Mouse (Mus musculus) E14TG2a.4 (cell line): ENCODE measurements around the gene Rnf24.
"Not testable (repeated sequence)": the region's sequence is repeated elsewhere in the genome, so short reads cannot be mapped to it uniquely, and the experiment has no call there.

Experiments used
- H3K27me3 ChIP-seq: 2 replicates; pipeline ENCODE4 v1.6.1; 2014; ENCODE audit warnings: low read length, control low read depth; ENCODE audit not compliant: insufficient read depth
- H3K36me3 ChIP-seq: 2 replicates; pipeline ENCODE4 v1.6.1; 2014; ENCODE audit warnings: low read length, control low read depth; ENCODE audit not compliant: insufficient read depth
- H3K4me1 ChIP-seq: replicated peaks from 2 replicates; pipeline ENCODE4 v1.6.1; 2014; ENCODE audit warnings: low read depth, low read length, control low read depth
- H3K4me3 ChIP-seq: replicated peaks from 2 replicates; pipeline ENCODE4 v1.5.1; 2014; ENCODE audit warnings: mild to moderate bottlenecking, low read length
- H3K9me3 ChIP-seq: 2 replicates; pipeline ENCODE4 v1.6.1; 2014; ENCODE audit warnings: low read length, control low read depth
- CTCF ChIP-seq: conservative IDR thresholded peaks from 2 replicates; pipeline ENCODE4 v1.5.1; 2014; ENCODE audit warnings: low read length
- NANOG ChIP-seq: IDR thresholded peaks from 2 replicates; pipeline ENCODE4 v1.6.1; 2014; ENCODE audit warnings: borderline replicate concordance, low read length, mixed read lengths
- POU5F1 ChIP-seq: IDR thresholded peaks from 2 replicates; pipeline ENCODE4 v1.6.1; 2014; ENCODE audit warnings: low read length, borderline replicate concordance

The Rnf24 gene

DNA sequence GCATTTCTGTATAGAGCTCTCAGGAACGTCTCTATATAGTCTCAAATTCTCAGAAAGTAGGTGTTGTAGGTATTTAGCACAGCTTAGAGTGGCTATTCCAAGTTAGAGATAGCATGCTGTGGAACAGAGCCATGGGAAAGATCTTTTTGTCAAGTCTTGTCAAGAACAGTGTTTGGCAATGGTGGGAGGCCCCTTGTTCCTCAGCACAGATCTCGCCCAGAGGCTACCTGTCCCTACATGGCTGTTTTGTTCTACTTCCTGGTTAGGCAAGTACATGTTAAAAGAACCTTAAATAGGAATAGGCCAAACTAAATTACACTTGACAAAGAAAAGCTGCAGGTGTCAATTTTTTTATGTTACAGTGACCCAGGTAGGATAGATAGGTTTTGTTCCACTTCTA is 52.2 kb downstream of the Rnf24 start:
- TF ChIP-seq POU5F1 (no peak), CTCF (no peak), NANOG (no peak)
- H3K4me1 ChIP-seq = peaks cover 8% of the 10 kb centered on the region

DNA sequence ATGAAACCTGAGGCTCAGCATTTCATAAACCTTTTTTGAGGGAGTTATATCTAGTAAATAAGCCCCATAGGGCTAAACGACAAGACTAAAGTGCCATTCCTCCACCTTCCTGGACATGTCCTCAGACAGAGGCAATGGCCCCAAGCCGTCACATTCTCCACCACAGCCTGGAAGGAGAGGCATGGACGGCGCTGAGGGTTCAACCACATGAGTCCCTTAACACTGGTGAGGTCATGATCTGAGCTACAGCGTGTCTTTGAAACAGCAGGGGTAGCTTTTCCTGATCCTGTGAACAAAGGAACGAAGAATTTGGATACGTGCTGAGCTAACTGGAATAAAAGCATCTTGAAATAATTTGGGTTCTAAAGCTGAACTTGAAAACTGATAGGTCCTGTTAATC is 54.0 kb downstream of the Rnf24 start:
- H3K4me3 ChIP-seq, H3K9me3 ChIP-seq, H3K27me3 ChIP-seq: not testable (repeated sequence)
- Histone ChIP-seq H3K36me3 (peaks cover 90% of the 10 kb centered on the region), H3K4me1 (peaks cover 12% of the 10 kb centered on the region)

More for the DNA sequence above, 52.2 kb downstream of the Rnf24 start:
- H3K27me3 ChIP-seq = no peaks in the 10 kb centered on the region
- peaks cover 78% of the 10 kb centered on the region for H3K36me3 ChIP-seq
- no peak overlapping the region for H3K4me3 ChIP-seq
- no peaks in the 10 kb centered on the region for H3K9me3 ChIP-seq

DNA sequence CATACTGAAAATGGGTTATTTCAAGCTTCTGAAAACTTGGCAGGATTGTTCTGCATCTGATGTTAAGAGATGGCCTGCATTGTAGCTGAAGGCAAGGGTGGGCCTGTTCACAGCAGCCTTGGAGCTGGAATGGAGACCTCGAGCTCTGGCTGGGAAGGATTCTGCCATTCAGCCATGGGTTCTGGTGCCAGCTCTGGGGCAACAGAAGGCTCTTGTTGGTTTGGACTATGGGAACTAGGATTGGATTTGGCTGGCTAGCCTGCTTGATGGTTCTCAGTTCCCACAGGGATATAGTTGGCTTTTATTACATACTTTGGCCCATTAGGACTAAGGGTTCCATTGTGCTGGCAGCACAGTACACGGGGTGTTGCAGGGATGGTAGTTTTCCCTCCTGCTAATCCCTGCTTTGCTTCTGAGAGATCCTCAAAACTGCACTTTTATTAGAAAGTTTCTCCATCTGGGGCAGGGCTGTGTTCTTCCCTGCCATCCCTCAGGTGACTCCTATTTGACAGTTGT is 55.9 kb downstream of the Rnf24 start:
- H3K4me3 ChIP-seq = no peak overlapping the region
- TF ChIP-seq NANOG = no peak
- TF ChIP-seq POU5F1 = no peak
- no peak for TF ChIP-seq CTCF
- peaks cover 90% of the 10 kb centered on the region for H3K36me3 ChIP-seq
- no peaks in the 10 kb centered on the region for H3K9me3 ChIP-seq
- peaks cover 17% of the 10 kb centered on the region for H3K4me1 ChIP-seq
- H3K27me3 ChIP-seq = no peaks in the 10 kb centered on the region

DNA sequence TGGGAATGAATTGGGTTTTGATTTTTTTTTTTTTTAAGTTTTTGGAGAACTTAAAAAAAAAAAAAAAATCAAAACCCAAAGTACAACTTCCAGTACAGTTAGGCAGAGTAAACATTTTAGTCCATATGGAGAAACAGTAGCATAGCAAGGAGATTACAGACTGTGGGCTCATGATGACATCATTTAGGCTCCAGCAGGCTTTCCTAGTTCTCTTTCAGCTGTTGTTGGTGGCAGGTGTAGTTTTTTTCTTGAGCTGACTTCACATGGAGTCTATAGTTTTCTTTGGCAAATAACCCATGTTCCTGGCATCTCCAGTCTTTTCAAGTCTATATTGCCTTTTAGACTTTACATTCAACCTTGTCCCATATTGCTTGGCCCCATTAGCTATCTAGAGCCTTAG is 62.0 kb downstream of the Rnf24 start:
- H3K4me1 ChIP-seq = peaks cover 23% of the 10 kb centered on the region
- peaks cover 89% of the 10 kb centered on the region for H3K36me3 ChIP-seq
- H3K9me3 ChIP-seq = no peaks in the 10 kb centered on the region
- TF ChIP-seq NANOG (no peak), POU5F1 (no peak)
- H3K27me3 ChIP-seq = no peaks in the 10 kb centered on the region
- no peak overlapping the region for H3K4me3 ChIP-seq

DNA sequence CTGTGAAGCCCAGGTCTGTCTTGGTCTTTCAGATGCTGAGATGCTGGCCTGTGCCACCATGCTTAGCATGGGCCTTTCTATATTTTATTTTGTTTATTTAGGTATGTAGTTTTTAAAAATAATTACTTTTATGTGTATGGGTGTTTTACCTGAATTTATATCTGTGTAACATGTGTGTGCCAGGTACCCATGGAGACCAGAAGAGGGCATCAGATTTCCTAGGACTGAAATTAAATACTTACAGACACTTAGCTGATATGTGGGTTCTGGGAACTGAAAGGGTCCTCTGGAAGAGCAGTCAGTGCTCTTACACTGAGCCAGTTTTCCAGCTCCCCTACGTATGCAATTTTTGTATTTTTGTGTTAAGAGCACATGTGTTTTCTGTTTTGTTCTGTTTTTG is 66.4 kb downstream of the Rnf24 start:
- TF ChIP-seq NANOG (no peak), POU5F1 (no peak), CTCF (no peak)
- Histone ChIP-seq H3K36me3 (peaks cover 80% of the 10 kb centered on the region), H3K9me3 (no peaks in the 10 kb centered on the region), H3K27me3 (no peaks in the 10 kb centered on the region), H3K4me3 (no peak overlapping the region), H3K4me1 (peaks cover 17% of the 10 kb centered on the region; the same call in 1 of the 2 replicates)

DNA sequence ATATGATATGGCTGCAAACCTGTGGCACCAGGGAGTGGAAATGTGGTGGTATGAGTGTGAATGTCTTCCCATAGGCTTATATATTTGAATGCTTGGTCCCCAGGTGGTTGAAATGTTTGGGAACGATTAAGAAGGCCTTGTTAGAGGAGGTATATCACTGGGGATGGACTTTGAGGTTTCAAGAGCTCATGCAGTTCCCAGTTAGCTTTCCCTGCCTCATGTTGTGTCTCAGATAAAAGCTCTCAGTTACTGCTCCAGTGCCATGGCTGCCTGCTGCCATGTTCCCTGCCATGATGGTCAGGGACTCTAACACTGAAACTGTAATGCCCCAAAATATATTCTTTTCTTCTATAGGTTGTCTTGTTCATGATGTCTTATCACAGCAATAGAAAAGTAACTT is 71.1 kb downstream of the Rnf24 start:
- no peaks in the 10 kb centered on the region for H3K27me3 ChIP-seq
- peaks cover 84% of the 10 kb centered on the region for H3K36me3 ChIP-seq
- H3K9me3 ChIP-seq = no peaks in the 10 kb centered on the region
- peaks cover 16% of the 10 kb centered on the region; the same call in 1 of the 2 replicates for H3K4me1 ChIP-seq
- TF ChIP-seq CTCF (no peak), POU5F1 (no peak), NANOG (no peak)
- no peak overlapping the region for H3K4me3 ChIP-seq

DNA sequence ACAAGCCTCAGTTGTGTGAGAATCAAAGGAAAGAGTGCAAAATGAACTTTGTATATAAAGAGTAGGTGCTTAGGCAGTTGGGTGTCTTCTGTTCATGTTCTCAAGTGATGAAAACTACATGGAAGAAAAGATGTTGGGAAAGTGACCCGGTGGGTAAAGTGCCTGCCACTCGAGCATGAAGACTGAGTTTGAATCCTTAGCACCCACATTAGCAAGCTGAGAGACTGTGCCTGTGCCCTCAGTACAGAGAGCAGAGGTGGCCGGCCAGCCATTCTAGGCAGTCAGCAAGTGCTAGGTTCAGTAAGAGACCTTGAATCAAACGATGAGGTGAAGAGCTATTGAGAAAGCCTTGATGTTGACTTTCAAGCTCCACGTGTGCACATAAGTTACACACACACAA is 76.0 kb downstream of the Rnf24 start:
- H3K9me3 ChIP-seq = no peaks in the 10 kb centered on the region
- H3K27me3 ChIP-seq = no peaks in the 10 kb centered on the region
- TF ChIP-seq CTCF (no peak), NANOG (no peak), POU5F1 (no peak)

DNA sequence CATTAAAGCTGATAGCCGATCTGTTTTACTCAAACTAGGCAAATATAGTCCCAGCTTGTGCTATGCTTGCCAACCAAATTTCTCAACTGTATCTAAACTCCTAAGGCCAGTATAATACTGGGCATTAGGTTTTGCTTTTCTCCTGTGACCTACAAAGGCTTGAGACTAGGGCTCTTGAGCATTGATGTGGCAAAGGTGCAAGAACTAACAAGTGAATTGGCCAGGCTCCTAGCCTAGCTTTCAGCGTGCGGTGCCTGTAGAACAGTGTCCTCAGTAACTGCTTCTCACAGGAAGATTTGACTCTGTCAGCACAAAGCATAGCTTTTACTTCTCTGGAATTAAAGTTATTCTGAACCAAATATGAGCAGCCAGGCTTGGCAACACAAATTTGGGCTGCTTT is 77.2 kb downstream of the Rnf24 start:
- Histone ChIP-seq H3K27me3 (no peaks in the 10 kb centered on the region), H3K9me3 (no peaks in the 10 kb centered on the region), H3K4me1 (peaks cover 22% of the 10 kb centered on the region), H3K36me3 (peaks cover 81% of the 10 kb centered on the region), H3K4me3 (no peak overlapping the region)
- no peak for TF ChIP-seq CTCF
- TF ChIP-seq NANOG = no peak
- TF ChIP-seq POU5F1 = no peak

More for the DNA sequence above, 76.0 kb downstream of the Rnf24 start:
- Histone ChIP-seq H3K4me3 (no peak overlapping the region), H3K4me1 (peaks cover 14% of the 10 kb centered on the region), H3K36me3 (peaks cover 84% of the 10 kb centered on the region)

DNA sequence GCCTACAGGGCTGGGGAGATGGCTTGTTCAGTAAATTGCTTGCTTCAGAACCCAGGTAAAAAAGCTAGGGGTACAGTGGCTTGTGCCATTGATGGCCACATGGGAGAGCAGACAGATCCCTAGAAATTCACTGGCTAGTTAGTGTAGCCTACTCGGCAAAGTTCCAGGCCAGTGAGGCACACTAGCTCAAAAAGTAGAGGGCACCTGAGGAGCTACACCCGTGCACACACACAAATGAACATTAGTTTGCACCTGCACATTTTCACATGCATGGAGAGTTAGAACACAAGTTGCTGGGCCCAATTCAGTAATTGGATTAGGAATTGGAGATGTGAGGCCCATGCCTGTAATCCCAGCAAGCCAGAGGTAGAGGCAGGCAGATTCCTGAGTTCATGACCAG is 87.6 kb downstream of the Rnf24 start:
- H3K4me3 ChIP-seq = no peak overlapping the region
- no peaks in the 10 kb centered on the region for H3K9me3 ChIP-seq
- no peak for TF ChIP-seq POU5F1
- no peak for TF ChIP-seq CTCF
- no peak for TF ChIP-seq NANOG
- no peaks in the 10 kb centered on the region for H3K27me3 ChIP-seq
- H3K4me1 ChIP-seq = peaks cover 52% of the 10 kb centered on the region
- peaks cover 23% of the 10 kb centered on the region for H3K36me3 ChIP-seq
